8 mouse cellular contexts compared by ENCODE assay signal in genomic region chr14:47533365-47534175, GRCm38 (mm10). TPM values are rescaled to one million over a fixed set of nuclear protein-coding genes. Genes with fewer than 3 reads are reported as not detected.
DNase-seq lines count a peak whose midpoint lies in the region; ATAC-seq and TF ChIP-seq lines count a peak whose summit lies in the region.

No protein-coding gene starts in this region.

- TF ChIP-seq CTCF in E14TG2a.4 (conservative IDR thresholded peaks at IDR 0.05; ENCODE audit: low read length): peak; percentile 33
- TF ChIP-seq CTCF in kidney, postnatal 0 days (IDR thresholded peaks at IDR 0.05; ENCODE audit: low read depth): peak; percentile 69
- no peak for TF ChIP-seq CTCF in olfactory bulb, adult 2 months (IDR thresholded peaks at IDR 0.05; ENCODE audit: insufficient read depth, low read depth, low read length)

- DNase-seq in adrenal gland, adult 8-10 months: peak; percentile 80
- DNase-seq in kidney, postnatal 0 days (ENCODE audit: low spot score): peak; percentile 82
- peak; percentile 38 for DNase-seq in urinary bladder, postnatal 25 days (ENCODE audit: low spot score)

- no peak overlapping the region for H3K4me3 ChIP-seq in E14TG2a.4 (replicated peaks; ENCODE audit: low read length)
- H3K4me3 ChIP-seq in heart, embryonic 14.5 days (ENCODE audit: control insufficient read depth in 1 of 2, insufficient read depth in 1 of 2, low read depth in 1 of 2, low read length in 2 of 2): no peak overlapping the region
- no peak overlapping the region for H3K4me3 ChIP-seq in kidney, postnatal 0 days (replicated peaks; ENCODE audit: low read depth, low read length)
- no peak overlapping the region for H3K4me3 ChIP-seq in lung, embryonic 15.5 days
- no peak overlapping the region for H3K4me3 ChIP-seq in olfactory bulb, adult 2 months (ENCODE audit: insufficient read depth, low read depth, low read length)

- H3K27me3 ChIP-seq in E14TG2a.4 (ENCODE audit: insufficient read depth, low read length): no peaks in the 10 kb centered on the region
- H3K27me3 ChIP-seq in heart, embryonic 14.5 days (ENCODE audit: control insufficient read depth, insufficient read depth, low read length): no peaks in the 10 kb centered on the region
- H3K27me3 ChIP-seq in kidney, postnatal 0 days (ENCODE audit: insufficient read depth, low read length): no peaks in the 10 kb centered on the region
- no peaks in the 10 kb centered on the region for H3K27me3 ChIP-seq in lung, embryonic 15.5 days

- peaks cover 54% of the 10 kb centered on the region for H3K4me1 ChIP-seq in E14TG2a.4 (replicated peaks; ENCODE audit: low read depth, low read length)
- peaks cover 12 to 19% of the 10 kb centered on the region in 2 experiments for H3K4me1 ChIP-seq in heart, embryonic 14.5 days (ENCODE audit: control insufficient read depth in 2 of 2, insufficient read depth in 2 of 2, low read length in 2 of 2)
- peaks cover 6% of the 10 kb centered on the region; the same call in 1 of the 2 replicates for H3K4me1 ChIP-seq in kidney, postnatal 0 days (replicated peaks; ENCODE audit: insufficient read depth, low read length)
- H3K4me1 ChIP-seq in lung, embryonic 15.5 days: peaks cover 6% of the 10 kb centered on the region; the same call in 1 of the 2 replicates
- peaks cover 11% of the 10 kb centered on the region for H3K4me1 ChIP-seq in olfactory bulb, adult 2 months (ENCODE audit: control insufficient read depth, insufficient read depth, low read length)

- H3K9me3 ChIP-seq in E14TG2a.4 (ENCODE audit: low read length): no peaks in the 10 kb centered on the region
- H3K9me3 ChIP-seq in heart, embryonic 14.5 days (ENCODE audit: control insufficient read depth, low read length): no peaks in the 10 kb centered on the region
- no peaks in the 10 kb centered on the region for H3K9me3 ChIP-seq in kidney, postnatal 0 days (replicated peaks; ENCODE audit: low read length)
- H3K9me3 ChIP-seq in lung, embryonic 15.5 days: no peaks in the 10 kb centered on the region

- ATAC-seq in erythroblast, adult 5-6 weeks (replicated peaks; ENCODE audit: low FRiP score, poor library complexity, severe bottlenecking): peak; percentile 86
- ATAC-seq in heart, embryonic 14.5 days (ENCODE audit: insufficient number of reproducible peaks, insufficient read depth, low FRiP score, low read depth): peak; percentile 83
- peak; percentile 95 for ATAC-seq in kidney, postnatal 0 days (replicated peaks; ENCODE audit: low FRiP score, low read depth)
- peak; percentile 70; the same call in 1 of the 2 replicates for ATAC-seq in lung, embryonic 15.5 days (ENCODE audit: borderline replicate concordance, extremely low read depth, low FRiP score, low TSS enrichment)

- 14% methylated on average over 11 of the region's 11 CpGs for WGBS in heart, embryonic 14.5 days
- WGBS in kidney, postnatal 0 days: 26% methylated on average over 11 of the region's 11 CpGs
- 28% methylated on average over 11 of the region's 11 CpGs for WGBS in lung, embryonic 15.5 days
- WGBS in olfactory bulb, adult 2 months: 21% methylated on average over 11 of the region's 11 CpGs

- H3K4me2 ChIP-seq in heart, embryonic 14.5 days (ENCODE audit: low read length): peak overlapping the region; percentile 37
- peak overlapping the region; percentile 33; the same call in 1 of the 2 replicates for H3K4me2 ChIP-seq in kidney, postnatal 0 days (ENCODE audit: low read length)
- H3K4me2 ChIP-seq in lung, embryonic 15.5 days: no peak overlapping the region; the same call in 1 of the 2 replicates

- peak overlapping the region; percentile 41; the same call in 1 of the 2 replicates for H3K9ac ChIP-seq in heart, embryonic 14.5 days (ENCODE audit: low read length)
- no peak overlapping the region for H3K9ac ChIP-seq in kidney, postnatal 0 days (ENCODE audit: low read depth, low read length)
- H3K9ac ChIP-seq in lung, embryonic 15.5 days: no peak overlapping the region

- no peak for TF ChIP-seq POLR2A in olfactory bulb, adult 2 months (IDR thresholded peaks at IDR 0.05; ENCODE audit: insufficient read depth, low read depth, low read length)

- H3K36me3 ChIP-seq in E14TG2a.4 (ENCODE audit: insufficient read depth, low read length): peaks cover 18% of the 10 kb centered on the region
- peaks cover 15% of the 10 kb centered on the region; the same call in 1 of the 2 replicates for H3K36me3 ChIP-seq in heart, embryonic 14.5 days (ENCODE audit: control insufficient read depth, insufficient read depth, low read length)
- no peaks in the 10 kb centered on the region for H3K36me3 ChIP-seq in kidney, postnatal 0 days (ENCODE audit: insufficient read depth, low read length)
- peaks cover 7% of the 10 kb centered on the region; the same call in 1 of the 2 replicates for H3K36me3 ChIP-seq in lung, embryonic 15.5 days

- peak overlapping the region; percentile 35 to 81 for H3K27ac ChIP-seq in heart, embryonic 14.5 days (replicated peaks in 1 of 2; ENCODE audit: control insufficient read depth in 1 of 2, insufficient read depth in 1 of 2, low read depth in 2 of 2, low read length in 2 of 2)
- peak overlapping the region; percentile 54; the same call in 1 of the 2 replicates for H3K27ac ChIP-seq in kidney, postnatal 0 days
- H3K27ac ChIP-seq in lung, embryonic 15.5 days: 0 out of 2 replicates have a peak overlapping the region, but pooled peaks have one; percentile 10
- peak overlapping the region; percentile 45 for H3K27ac ChIP-seq in olfactory bulb, adult 2 months (ENCODE audit: insufficient read depth, low read depth, low read length)

RNA-seq across cellular contexts. Expression of gene Atg14, which starts 36.9 kb away (rescaled TPM):
- 10 to 100 TPM; 14.2 to 21.5 (median 20.2) TPM for total RNA-seq in adrenal gland, adult 8-10 months (2022)
- 11.5 and 30.7 TPM in 2 replicates for total RNA-seq in erythroblast, adult 5-6 weeks (2015; ENCODE audit: low replicate concordance)
- 49.3 and 53.5 TPM in 2 replicates for total RNA-seq in erythroblast, adult 5-6 weeks (2017; ENCODE audit: low replicate concordance)
- polyA plus RNA-seq in heart, embryonic 14.5 days (2014; fragmentation: Nextera tagmentation; extraction: Ambion mirVana): 10.7 and 12.0 TPM in 2 replicates
- 13.8 and 13.9 TPM in 2 replicates for polyA plus RNA-seq in kidney, postnatal 0 days (2015; fragmentation: Nextera tagmentation; extraction: Ambion mirVana)
- polyA plus RNA-seq in lung, embryonic 15.5 days (2015; fragmentation: Nextera tagmentation; extraction: Ambion mirVana): 12.9 and 13.4 TPM in 2 replicates
- not detected in 2 replicates for polyA plus RNA-seq in olfactory bulb, adult 2 months (2012; ENCODE audit: insufficient read depth, insufficient read length, low replicate concordance, missing spikeins)

Comparison
In these comparisons a context has a peak if more than half of its experiments do, and no peak if none do; other contexts are left out.
1. RNA of gene Atg14, which starts 36.9 kb away (polyA plus RNA-seq): 13.8 to 13.9 TPM in kidney, postnatal 0 days, 12.9 to 13.4 TPM in lung, embryonic 15.5 days and 10.7 to 12.0 TPM in heart, embryonic 14.5 days; not detected in olfactory bulb, adult 2 months; every median in the first group is over 10 times any median in the second.
2. Peak in every context shown above with its lines, with median percentiles within 50 percentile points of each other: DNase-seq, ATAC-seq and H3K27ac ChIP-seq.